Mouse (Mus musculus) B cell, adult 62 days (primary cell): ENCODE data around the gene Eif1ax. TPM values are rescaled to one million over a fixed set of nuclear protein-coding genes. Genes with fewer than 3 reads are reported as not detected.

Experiments used
- total RNA-seq: library from RNA; stranded (reverse); gene quantifications from 4 replicates; pipeline ENCODE4 v1.2.4, GENCODE M21; 2023

Gene Eif1ax
- total RNA-seq = 31.4 to 48.6 TPM (median 39.0 TPM) in 4 replicates

DNA sequence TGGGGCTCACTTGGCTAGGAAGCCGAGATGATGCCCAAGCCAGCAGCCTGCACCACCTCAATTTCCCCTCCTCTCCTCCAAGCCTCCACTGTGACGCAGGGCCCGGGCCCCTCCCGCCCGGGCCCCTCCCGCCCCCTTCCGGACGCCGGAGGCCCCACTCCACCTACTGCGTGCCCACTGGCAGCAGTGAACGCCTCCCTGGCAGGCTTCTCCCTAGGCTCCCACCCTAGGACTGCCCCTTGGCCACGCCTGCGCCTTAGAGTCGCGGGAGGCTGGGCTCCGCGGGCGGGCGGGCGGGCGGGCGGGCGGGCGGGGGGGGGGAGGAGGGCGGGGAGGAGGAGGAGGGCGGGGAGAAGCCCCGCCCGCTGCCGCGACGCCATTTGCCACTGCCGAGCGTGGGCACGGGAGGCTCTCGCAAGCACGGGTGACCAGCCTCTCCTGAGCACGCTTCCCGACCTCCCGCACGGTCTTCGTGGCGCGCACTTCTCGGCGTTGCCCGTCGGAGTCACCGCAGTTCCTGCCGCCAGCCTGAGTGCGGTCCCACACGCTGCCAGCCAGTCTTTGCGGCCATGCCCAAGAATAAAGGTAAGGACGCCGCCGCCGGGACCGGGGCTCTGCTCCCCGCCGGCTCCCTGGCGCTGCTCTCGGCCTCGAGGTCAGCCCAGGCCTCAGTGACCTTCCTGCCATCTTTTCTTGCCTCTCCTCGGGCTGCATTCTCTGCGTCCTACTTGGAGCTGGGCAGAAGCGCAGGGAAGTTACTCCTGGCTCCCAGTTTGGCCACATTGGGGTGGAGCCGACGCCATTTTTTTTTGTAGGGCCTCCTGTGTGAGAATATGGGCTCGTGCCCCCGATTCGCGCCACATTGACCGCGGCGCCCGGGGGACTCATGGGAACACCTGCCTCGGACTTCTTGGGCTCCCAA is at the start of gene Eif1ax:
TSS of gene Eif1ax (plus strand) at position 348 of the 922 bp plus-strand sequence.

DNA sequence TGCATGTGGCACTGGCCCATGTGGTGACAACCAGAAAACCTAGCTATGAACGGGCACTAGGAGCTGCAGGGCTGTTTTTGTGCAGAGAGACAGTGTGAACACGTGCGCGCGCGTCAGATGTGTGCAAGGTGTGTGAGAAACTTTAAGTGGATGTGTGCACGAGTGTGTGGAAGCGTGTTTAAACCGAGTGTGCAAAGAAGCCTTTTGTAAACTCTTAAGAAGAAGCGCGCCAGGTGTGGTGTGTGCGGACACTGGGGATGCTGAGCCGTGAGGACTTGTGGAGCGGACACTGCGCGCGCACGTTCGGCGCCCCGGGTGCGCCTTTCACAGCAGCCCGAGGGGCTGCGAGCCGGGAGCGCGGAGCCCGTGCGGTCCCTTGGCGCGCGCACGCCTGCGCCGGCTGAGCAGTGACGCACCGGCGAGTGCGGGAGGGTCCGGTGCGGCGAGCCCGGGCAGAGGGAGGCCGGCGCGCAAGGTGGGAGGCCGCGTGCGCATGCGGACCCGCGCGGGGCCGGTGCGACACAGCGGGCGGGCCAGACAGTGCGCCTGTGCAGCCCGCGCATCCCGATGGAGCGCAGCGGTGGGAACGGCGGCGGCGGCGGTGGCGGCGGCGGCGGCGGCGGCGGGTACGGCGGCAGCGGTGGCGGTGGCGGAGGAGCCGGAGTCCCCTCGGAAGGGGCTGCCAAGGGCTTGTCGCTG is 42.3 kb downstream of the Eif1ax start, which contains the start of gene Map7d2:
TSS of gene Map7d2 (plus strand) at position 443 of the 699 bp plus-strand sequence.

Other genes with a start within 250 kb of the Eif1ax start
- 44.5 to 62.0 TPM (median 51.0 TPM) in 4 replicates for gene Rps6ka3, start 161.9 kb upstream of the Eif1ax start, total RNA-seq
- gene Map7d2, start 42.4 kb downstream of the Eif1ax start, total RNA-seq = not detected in 4 replicates
- 35.8 to 37.5 TPM (median 36.5 TPM) in 4 replicates for gene Bclaf3, start 154.5 kb downstream of the Eif1ax start, total RNA-seq